Mouse (Mus musculus): ENCODE data around the gene Olfr1034.
"Not testable (repeated sequence)": the region's sequence is repeated elsewhere in the genome, so short reads cannot be mapped to it uniquely, and the experiment has no call there.

Gene Olfr1034

DNA sequence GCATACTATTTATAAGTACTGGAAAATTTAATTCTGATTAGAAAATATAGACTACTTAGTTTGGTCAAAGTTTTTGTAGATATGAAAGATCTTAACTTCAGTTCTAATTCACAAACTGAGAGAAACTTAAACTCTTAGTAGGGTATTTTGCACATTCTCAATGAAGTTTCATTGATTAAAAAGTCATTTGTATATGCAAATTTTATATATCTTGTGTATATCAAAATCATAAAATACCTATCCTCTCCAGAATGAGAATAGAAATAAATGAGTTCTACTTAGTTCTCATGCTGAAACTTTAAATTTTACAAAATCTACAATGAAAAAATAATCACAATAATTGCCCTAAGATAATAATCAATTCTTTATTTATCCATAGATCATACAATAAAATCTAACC, at the start of gene Olfr1034:
Olfr1034 (plus strand) TSS at position 301 of the 400 bp plus-strand sequence.
- DNase-seq (ENCODE audit: low spot score) = no peak

DNA sequence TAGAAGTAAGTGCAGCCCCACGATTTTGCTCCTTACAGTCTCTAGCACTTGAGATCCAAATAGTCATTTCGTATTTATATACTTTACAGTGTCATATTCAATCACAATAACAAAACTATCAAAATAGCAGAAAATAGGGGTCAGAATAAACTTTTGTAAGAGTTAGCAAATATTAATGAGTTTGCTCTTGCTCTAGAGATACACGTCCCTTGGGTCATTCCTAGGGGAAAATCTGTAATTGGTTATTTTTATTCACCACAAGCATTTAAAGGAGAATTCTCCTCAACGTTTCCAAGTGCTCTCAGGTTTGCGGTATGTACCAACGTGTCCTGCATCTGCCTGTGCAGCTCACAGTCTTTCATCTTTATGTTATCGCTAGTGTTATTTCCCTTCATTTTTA, 40.4 kb upstream of the Olfr1034 start, which contains the start of gene Olfr1032:
Olfr1032 (plus strand) TSS at position 301 of the 400 bp plus-strand sequence.
- no peak for DNase-seq (ENCODE audit: low spot score)

DNA sequence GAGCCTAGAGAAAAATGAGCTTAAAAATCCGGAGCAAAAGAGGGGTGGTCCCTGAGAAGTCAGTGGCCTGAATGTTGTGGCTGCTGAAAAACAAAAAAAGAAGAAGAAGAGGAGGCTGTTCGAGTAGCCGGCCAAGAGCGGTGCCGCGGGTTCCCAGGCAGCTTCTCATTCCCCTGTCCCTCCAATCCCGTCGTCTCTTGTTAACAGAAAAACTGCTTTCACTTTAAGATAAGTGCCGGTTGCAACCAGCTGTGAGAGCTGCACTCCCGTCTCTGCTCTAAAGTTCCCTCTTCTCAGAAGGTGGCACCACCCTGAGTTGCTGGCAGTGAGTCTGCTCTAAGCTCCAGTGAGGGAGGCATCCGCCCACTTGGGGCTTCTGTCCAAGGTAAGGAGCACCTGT, 25.3 kb upstream of the Olfr1034 start, which contains the start of gene Olfr1033:
Olfr1033 (plus strand) TSS at position 228 of the 400 bp plus-strand sequence.
- not testable (repeated sequence) for DNase-seq (ENCODE audit: low spot score)

DNA sequence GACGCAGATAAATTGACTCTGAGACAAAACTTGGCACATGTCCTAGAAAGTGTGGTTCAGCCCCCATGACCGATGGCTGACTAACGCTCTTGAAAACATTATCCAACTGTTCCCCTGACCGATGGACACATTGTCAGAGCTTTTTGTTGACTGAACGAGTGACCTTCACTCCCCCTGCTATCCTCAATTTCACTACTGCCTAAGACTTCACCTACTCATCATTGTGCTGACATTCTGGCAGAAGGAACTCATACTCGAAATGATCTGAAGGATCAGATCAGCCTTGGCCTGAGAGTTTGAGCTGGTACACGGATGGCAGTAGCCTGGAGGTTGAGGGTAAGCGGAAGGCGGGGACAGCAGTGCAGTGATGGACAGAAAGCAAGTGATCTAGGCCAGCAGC, 24.1 kb upstream of the Olfr1034 start:
- DNase-seq (ENCODE audit: low spot score) = not testable (repeated sequence)

DNA sequence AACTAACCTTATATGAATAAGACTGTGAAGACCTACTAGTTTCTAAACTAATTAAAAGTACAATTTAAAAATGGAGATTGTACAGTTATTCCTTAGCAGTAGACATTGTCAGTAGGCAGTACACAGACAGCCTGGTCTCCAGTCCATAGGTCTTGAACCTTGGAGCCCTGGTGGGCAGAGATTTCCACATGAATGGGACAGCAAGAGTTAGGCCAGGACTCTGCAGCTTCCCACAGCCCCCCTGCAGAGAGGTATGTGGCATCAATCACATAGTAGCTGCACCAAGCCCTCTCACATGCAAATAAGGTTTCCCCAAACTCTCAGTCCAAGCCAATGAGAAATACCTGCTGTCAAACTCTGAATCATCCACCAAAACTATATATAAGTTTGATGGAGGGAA, 5.1 kb downstream of the Olfr1034 start:
- DNase-seq (ENCODE audit: low spot score) = not testable (repeated sequence)

DNA sequence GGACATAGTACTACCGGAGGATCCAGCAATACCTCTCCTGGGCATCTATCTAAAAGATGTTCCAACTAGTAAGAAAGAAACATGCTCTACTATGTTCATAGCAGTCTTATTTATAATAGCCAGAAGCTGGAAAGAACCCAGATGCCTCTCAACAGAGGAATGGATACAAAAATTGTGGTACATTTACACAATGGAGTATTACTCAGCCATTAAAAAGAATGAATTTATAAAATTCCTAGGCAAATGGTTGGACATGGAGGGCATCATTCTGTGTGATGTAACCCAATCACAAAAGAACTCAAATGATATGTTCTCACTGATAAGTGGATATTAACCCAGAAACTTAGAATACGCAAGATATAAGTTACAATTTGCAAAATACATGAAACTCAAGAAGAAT, 18.1 kb downstream of the Olfr1034 start:
- DNase-seq (ENCODE audit: low spot score) = not testable (repeated sequence)

DNA sequence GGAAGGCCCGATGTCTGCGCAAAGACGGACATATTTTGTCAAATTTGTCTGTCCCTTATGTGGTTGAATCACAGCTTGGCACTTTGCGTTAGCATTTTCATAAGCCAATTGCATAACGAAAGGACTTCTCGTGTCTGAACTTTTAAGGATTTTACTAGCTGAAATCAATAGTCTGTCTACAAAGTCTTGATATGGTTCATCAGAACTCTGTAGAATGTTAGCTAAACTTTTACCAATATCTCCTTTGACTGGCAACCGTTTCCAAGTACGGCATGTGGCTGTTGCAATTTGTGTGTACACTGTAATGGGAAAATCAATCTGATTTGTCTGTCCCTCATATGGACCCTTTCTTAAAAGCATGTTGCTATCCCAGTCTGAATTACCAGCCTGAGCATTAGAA, 24.5 kb downstream of the Olfr1034 start:
- no peak for DNase-seq (ENCODE audit: low spot score)

DNA sequence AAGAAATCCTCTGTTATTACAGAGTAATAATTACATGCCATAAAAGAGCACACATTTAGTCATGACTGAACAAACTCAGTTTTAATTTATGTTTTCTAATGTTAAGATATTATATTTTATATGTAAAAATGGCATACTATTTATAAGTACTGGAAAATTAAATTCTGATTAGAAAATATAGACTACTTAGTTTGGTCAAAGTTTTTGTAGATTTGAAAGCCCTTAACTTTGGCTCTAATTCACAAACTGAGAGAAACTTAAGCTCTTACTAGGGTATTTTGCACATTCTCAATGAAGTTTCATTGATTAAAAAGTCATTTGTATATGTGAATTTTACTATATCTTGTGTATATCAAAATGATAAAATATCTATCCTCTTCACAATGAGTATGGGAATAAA, 28.0 kb downstream of the Olfr1034 start, which contains the start of gene Olfr1036:
Olfr1036 (plus strand) TSS at position 301 of the 400 bp plus-strand sequence.
- not testable (repeated sequence) for DNase-seq (ENCODE audit: low spot score)

DNA sequence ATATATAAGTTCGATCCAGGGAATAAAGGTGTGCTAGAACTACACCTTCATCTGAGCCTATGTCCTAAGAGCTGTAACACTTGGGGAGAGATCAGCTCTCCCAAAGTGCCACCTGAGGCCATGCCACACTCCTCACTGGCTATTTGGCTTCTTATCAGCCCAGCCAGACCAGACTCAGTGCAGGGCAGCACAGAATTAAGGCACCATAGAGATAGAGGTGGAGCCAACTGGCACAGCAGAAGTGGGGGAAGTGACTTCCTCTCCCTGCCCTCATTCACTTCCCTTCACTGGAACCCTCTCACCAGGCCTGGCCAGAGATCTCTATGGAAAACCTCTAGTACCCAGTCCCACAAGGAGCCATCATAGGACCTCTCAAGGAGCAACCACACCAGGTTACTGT, 34.8 kb downstream of the Olfr1034 start:
- not testable (repeated sequence) for DNase-seq (ENCODE audit: low spot score)

DNA sequence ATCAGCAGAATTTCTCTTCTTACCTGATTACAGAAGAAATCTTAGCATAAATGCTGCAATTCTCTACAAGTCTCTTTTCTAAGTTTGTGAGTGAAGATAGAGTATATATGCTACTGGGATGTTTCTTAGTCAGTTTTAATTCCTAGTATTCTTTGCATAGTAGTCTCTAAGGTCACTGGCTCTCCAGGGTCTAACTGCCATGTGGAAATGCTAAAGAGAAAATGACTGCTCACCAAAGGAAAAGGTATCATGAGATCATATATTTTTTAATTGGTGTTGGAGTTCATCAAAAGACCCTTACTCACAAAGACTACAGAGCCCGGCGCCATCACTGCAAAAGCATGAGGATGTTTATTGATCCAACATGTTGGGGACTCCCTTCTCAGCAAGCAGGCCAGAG, 41.6 kb downstream of the Olfr1034 start, which contains the start of gene Olfr1037:
Olfr1037 (minus strand) TSS at position 101 of the 400 bp plus-strand sequence.
- DNase-seq (ENCODE audit: low spot score) = no peak

Data from layer of hippocampus, adult 11-12 months (tissue).